Mouse (Mus musculus) C2C12 (cell line): Measurements from ENCODE around the gene Gtse1. TPM values are rescaled to one million over a fixed set of nuclear protein-coding genes. Genes with fewer than 3 reads are reported as not detected.

Experiments used
- H3K27me3 ChIP-seq: one replicate; pipeline ENCODE4 v1.6.1; 2011; ENCODE audit not compliant: control insufficient read depth, insufficient read depth, insufficient read length
- H3K36me3 ChIP-seq: one replicate; pipeline ENCODE4 v1.6.1; 2011; ENCODE audit not compliant: control insufficient read depth, insufficient read depth
- H3K4me3 ChIP-seq: one replicate; pipeline ENCODE4 v1.5.1; 2011; ENCODE audit warnings: mild to moderate bottlenecking, control low read depth; ENCODE audit not compliant: poor library complexity, insufficient read depth, severe bottlenecking
- H3K79me2 ChIP-seq: one replicate; pipeline ENCODE4 v1.6.1; 2011; ENCODE audit not compliant: control insufficient read depth, insufficient read depth
- H3K79me3 ChIP-seq: one replicate; pipeline ENCODE4 v1.6.1; 2011; ENCODE audit warnings: low read depth, control low read depth
- H3ac ChIP-seq: one replicate; pipeline ENCODE3; 2011; ENCODE audit warnings: low read depth; ENCODE audit not compliant: control insufficient read depth, insufficient read length
- CEBPB ChIP-seq: IDR thresholded peaks from one replicate; pipeline ENCODE4 v1.6.1; 2011; ENCODE audit warnings: low read depth, mild to moderate bottlenecking, control low read depth, moderate library complexity
- CTCF ChIP-seq: IDR thresholded peaks from one replicate; pipeline ENCODE4 v1.5.1; 2011; ENCODE audit not compliant: control insufficient read depth, insufficient read depth, insufficient read length
- FOSL1 ChIP-seq: IDR thresholded peaks from one replicate; pipeline ENCODE4 v1.8.0; 2011; ENCODE audit warnings: mild to moderate bottlenecking, low read length; ENCODE audit not compliant: poor library complexity, insufficient read depth, severe bottlenecking
- MAX ChIP-seq: IDR thresholded peaks from one replicate; pipeline ENCODE4 v1.6.1; 2011; ENCODE audit warnings: mild to moderate bottlenecking, control low read depth
- MYOD1 ChIP-seq: IDR thresholded peaks from one replicate; pipeline ENCODE4 v1.6.1; 2011; ENCODE audit warnings: low read depth; ENCODE audit not compliant: control insufficient read depth, insufficient read length
- MYOG ChIP-seq: IDR thresholded peaks from one replicate; pipeline ENCODE4 v1.6.1; 2011; ENCODE audit not compliant: control insufficient read depth, insufficient read length; ENCODE audit errors: extremely low read depth
- USF1 ChIP-seq: IDR thresholded peaks from one replicate; pipeline ENCODE4 v1.6.1; 2011; ENCODE audit warnings: low read depth, mild to moderate bottlenecking, control low read depth, moderate library complexity
- polyA plus RNA-seq: library from polyadenylated mRNA; unstranded; fragments of >200 nt; fragmentation: generic; extraction: Trizol; gene quantifications from one replicate; pipeline ENCODE4 v1.2.1, GENCODE M21; 2012; ENCODE audit warnings: missing spikeins

Gene Gtse1
- polyA plus RNA-seq, 1 experiment = 60.7 TPM

GRCm38 (mm10) chr15:85879498-85879895, 20.0 kb downstream of the Gtse1 start:
- TF ChIP-seq CEBPB = no peak
- Histone ChIP-seq H3K79me3 (no peaks in the 10 kb centered on the region), H3K36me3 (peaks cover 34% of the 10 kb centered on the region), H3ac (peak overlapping the region; percentile 60), H3K27me3 (no peaks in the 10 kb centered on the region), H3K79me2 (peaks cover 13% of the 10 kb centered on the region), H3K4me3 (peak overlapping the region; percentile 74)

DNA sequence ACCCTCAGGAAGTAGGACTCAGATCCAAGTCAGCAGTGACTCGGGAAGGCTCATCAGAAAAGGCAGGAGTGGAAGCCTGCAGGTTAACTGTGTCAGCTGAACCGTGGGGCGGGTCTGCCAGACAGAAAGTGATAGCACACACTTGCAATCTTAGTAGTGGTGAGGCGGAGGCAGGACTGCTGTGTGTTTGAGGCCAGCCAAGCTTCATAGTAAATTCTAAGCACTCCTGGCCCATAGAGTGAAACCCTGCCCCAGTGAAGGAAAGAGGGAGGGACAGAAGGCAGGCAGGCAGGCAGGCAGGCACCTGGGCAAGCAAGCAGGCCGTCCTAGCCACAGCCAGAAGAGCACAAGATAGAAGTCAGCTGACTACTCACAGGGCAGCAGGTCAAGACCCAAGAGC, 26.1 kb downstream of the Gtse1 start:
- peaks cover 44% of the 10 kb centered on the region for H3K36me3 ChIP-seq
- no peaks in the 10 kb centered on the region for H3K79me2 ChIP-seq
- H3K27me3 ChIP-seq = no peaks in the 10 kb centered on the region
- H3ac ChIP-seq = no peak overlapping the region
- no peak for TF ChIP-seq MYOG
- no peak for TF ChIP-seq MAX
- no peak for TF ChIP-seq USF1
- TF ChIP-seq CEBPB = no peak
- no peak for TF ChIP-seq MYOD1
- TF ChIP-seq FOSL1 = no peak
- TF ChIP-seq CTCF = no peak
- no peak overlapping the region for H3K4me3 ChIP-seq
- no peaks in the 10 kb centered on the region for H3K79me3 ChIP-seq

DNA sequence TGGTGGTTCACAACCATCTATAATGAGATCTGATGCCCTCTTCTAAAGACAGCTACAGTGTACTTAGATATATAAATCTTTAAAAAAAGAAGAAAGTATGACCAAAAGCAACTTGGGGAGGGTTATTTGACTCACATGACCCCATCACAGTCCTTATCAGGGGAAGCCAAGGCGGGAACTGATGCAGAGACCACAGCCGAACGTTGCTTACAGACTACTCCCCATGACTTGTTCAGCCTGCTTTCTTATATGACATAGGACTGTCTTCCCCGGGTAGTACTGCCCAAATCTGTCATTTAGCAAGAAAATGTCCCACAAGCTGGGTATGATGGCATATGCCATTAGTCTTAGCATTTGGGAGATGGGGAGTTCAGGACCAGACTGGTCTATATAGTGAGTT, 29.7 kb downstream of the Gtse1 start:
- Histone ChIP-seq H3K79me2 (no peaks in the 10 kb centered on the region), H3K27me3 (no peaks in the 10 kb centered on the region), H3K4me3 (no peak overlapping the region), H3ac (no peak overlapping the region), H3K79me3 (no peaks in the 10 kb centered on the region), H3K36me3 (peaks cover 68% of the 10 kb centered on the region)
- no peak for TF ChIP-seq CTCF
- TF ChIP-seq USF1 = no peak
- no peak for TF ChIP-seq MYOD1
- TF ChIP-seq MAX = no peak
- TF ChIP-seq CEBPB = no peak
- TF ChIP-seq FOSL1 = no peak
- no peak for TF ChIP-seq MYOG

GRCm38 (mm10) chr15:85891971-85892370, 32.4 kb downstream of the Gtse1 start:
- Histone ChIP-seq H3K27me3 (no peaks in the 10 kb centered on the region), H3ac (no peak overlapping the region), H3K79me2 (no peaks in the 10 kb centered on the region), H3K79me3 (no peaks in the 10 kb centered on the region), H3K4me3 (no peak overlapping the region), H3K36me3 (peaks cover 54% of the 10 kb centered on the region)
- TF ChIP-seq CEBPB = no peak
- no peak for TF ChIP-seq CTCF
- no peak for TF ChIP-seq USF1
- TF ChIP-seq FOSL1 = no peak
- TF ChIP-seq MAX = no peak
- no peak for TF ChIP-seq MYOD1
- no peak for TF ChIP-seq MYOG

- Histone ChIP-seq H3ac (no peak overlapping the region), H3K79me2 (no peaks in the 10 kb centered on the region), H3K27me3 (no peaks in the 10 kb centered on the region), H3K79me3 (no peaks in the 10 kb centered on the region), H3K4me3 (no peak overlapping the region), H3K36me3 (peaks cover 60% of the 10 kb centered on the region)
- TF ChIP-seq FOSL1 (no peak), CEBPB (no peak), CTCF (no peak), MYOD1 (no peak), MYOG (no peak), MAX (no peak), USF1 (no peak)
These were observed 33.1 kb downstream of the Gtse1 start for GRCm38 (mm10) chr15:85892498-85893118.

DNA sequence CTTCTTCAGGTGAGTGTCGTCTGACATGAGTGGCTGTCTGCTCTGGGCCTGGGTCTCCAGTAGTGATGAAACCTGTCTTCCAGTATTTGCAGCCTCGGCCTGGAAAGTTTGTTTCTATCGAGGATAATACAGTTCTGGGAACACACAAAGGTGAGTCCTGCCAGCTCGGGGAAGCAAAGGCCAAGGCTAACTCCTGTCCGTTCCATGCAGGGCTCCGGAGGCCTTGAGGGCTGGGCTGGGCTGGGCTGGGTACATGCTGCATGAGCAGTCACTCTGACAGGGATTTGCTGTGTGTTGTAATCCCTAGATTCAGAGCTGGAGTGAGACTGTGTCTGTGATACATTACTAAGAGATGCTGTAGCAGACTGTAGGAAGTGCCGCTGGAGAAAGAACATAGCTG, 34.3 kb downstream of the Gtse1 start:
- TF ChIP-seq CTCF (no peak), MYOG (no peak), USF1 (no peak), MYOD1 (no peak), MAX (no peak), FOSL1 (no peak), CEBPB (no peak)
- no peak overlapping the region for H3ac ChIP-seq
- peaks cover 54% of the 10 kb centered on the region for H3K36me3 ChIP-seq
- H3K79me2 ChIP-seq = no peaks in the 10 kb centered on the region
- H3K27me3 ChIP-seq = no peaks in the 10 kb centered on the region
- no peak overlapping the region for H3K4me3 ChIP-seq
- H3K79me3 ChIP-seq = no peaks in the 10 kb centered on the region
